Mouse (Mus musculus): ENCODE measurements at regions not wholly inside any gene's neighbourhood (a gene's known extent, or its start where the extent isn't known, plus 50 kb on each side); places are given as distances from the start of the nearest gene placed in this dataset.

- TF ChIP-seq HCFC1 (IDR thresholded peaks at IDR 0.05; ENCODE audit: low read depth, low read length), result no peak
- TF ChIP-seq GATA1 (IDR thresholded peaks at IDR 0.05; ENCODE audit: low read depth, low read length), result no peak
- TF ChIP-seq CTCF (IDR thresholded peaks at IDR 0.05 in 2 of 3, conservative IDR thresholded peaks at IDR 0.05 in 1 of 3; ENCODE audit: control insufficient read depth in 1 of 3, insufficient read depth in 1 of 3, low read depth in 2 of 3, low read length in 3 of 3, poor library complexity in 1 of 3, severe bottlenecking in 1 of 3), result no peak
- no peak for TF ChIP-seq POLR2A (IDR thresholded peaks at IDR 0.05; ENCODE audit: control insufficient read depth in 1 of 2, insufficient read depth in 1 of 2, low read depth in 1 of 2, low read length in 2 of 2, poor library complexity in 1 of 2)
- TF ChIP-seq RCOR1 (IDR thresholded peaks at IDR 0.05; ENCODE audit: low read depth, low read length), result no peak
Measured at GRCm38 (mm10) chr2:75609150-75609946, 49.7 kb upstream of the Hnrnpa3 start.

Data from MEL (cell line).